Mouse (Mus musculus) midbrain, embryonic 13.5 days (tissue): Measurements from ENCODE around the gene 9330161L09Rik. TPM values are rescaled to one million over a fixed set of nuclear protein-coding genes. Genes with fewer than 3 reads are reported as not detected.

Experiments
- ATAC-seq: fragments of 200-750 bp; cut with Nextera tagmentation; 2 replicates; pipeline ENCODE4 v1.8.0; 2017; ENCODE audit warnings: mild to moderate bottlenecking, moderate TSS enrichment, moderate library complexity
- H3K27ac ChIP-seq: fragments of 300-500 bp; sonication (generic); 2 replicates; pipeline ENCODE4 v1.5.1; 2015; ENCODE audit warnings: inconsistent platforms, mild to moderate bottlenecking, moderate library complexity
- H3K27me3 ChIP-seq: fragments of 300-500 bp; sonication (generic); 2 replicates; pipeline ENCODE4 v1.6.1; 2015; ENCODE audit warnings: mild to moderate bottlenecking, inconsistent platforms
- H3K36me3 ChIP-seq: fragments of 300-500 bp; sonication (generic); 2 replicates; pipeline ENCODE4 v1.6.1; 2015; ENCODE audit warnings: mild to moderate bottlenecking, inconsistent platforms
- H3K4me1 ChIP-seq: fragments of 300-500 bp; sonication (generic); replicated peaks from 2 replicates; pipeline ENCODE4 v1.6.1; 2015; ENCODE audit warnings: inconsistent platforms
- H3K4me2 ChIP-seq: fragments of 300-500 bp; sonication (generic); replicated peaks from 2 replicates; pipeline ENCODE4 v1.6.1; 2015; ENCODE audit warnings: moderate library complexity, mild to moderate bottlenecking, inconsistent platforms
- H3K4me3 ChIP-seq: fragments of 300-500 bp; sonication (generic); replicated peaks from 2 replicates; pipeline ENCODE4 v1.5.1; 2015; ENCODE audit warnings: mild to moderate bottlenecking, inconsistent platforms
- H3K9ac ChIP-seq: fragments of 300-500 bp; sonication (generic); replicated peaks from 2 replicates; pipeline ENCODE4 v1.6.1; 2015; ENCODE audit warnings: mild to moderate bottlenecking, inconsistent platforms
- H3K9me3 ChIP-seq: fragments of 300-500 bp; sonication (generic); 2 replicates; pipeline ENCODE4 v1.6.1; 2016; ENCODE audit warnings: mild to moderate bottlenecking, inconsistent platforms
- WGBS: fragments of 180-500 bp; shearing (Covaris S2); methylation state at CpG from one replicate; pipeline ENCODE4 v1.1.7; 2015; 5-methylcytosine and 5-hydroxymethylcytosine counted together
- polyA plus RNA-seq: library from polyadenylated mRNA; unstranded; fragments of >200 nt; fragmentation: Nextera tagmentation; extraction: Ambion mirVana; gene quantifications from 2 replicates; pipeline ENCODE4 v1.2.1, GENCODE M21; 2015

9330161L09Rik gene
- polyA plus RNA-seq, 1 experiment from 2014 or later, result 1.2 TPM

DNA sequence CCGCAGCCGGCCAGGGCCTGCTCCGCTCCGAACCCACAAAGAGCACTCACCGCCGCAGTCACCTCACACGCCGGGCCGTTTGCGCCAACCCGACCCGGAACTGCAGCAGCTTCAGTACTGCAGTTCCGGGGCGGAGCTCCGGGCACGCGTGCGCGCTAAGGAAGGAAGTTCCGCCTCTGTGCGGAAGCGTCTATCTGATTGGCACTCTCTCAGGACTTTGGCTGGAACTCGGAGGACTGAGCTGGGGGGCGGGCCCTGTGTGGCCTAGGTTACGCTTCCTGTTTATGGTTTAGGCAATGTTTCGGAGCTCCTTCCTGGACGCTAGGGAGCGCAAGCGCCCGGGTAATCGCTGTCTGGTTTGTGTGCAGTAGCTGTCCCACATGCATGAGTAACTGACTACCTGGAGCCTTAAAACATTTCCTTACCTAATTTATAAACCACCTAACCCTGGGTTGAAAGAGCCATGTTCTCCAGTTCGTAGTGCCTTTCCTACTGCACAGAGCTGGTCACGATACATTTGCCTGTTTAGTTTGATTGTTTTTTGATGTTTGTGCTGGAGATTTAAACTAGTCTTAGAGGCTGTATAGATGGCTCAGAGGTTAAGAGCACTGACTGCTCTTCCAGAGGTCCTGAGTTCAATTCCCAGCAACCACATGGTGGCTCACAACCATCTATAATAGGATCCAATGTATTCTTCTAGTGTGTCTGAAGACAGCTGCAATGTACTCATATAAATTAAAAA, 18.3 kb upstream of the 9330161L09Rik start, which contains the start of gene Ddx24:
Gene Ddx24 (minus strand): TSS at position 102 of the 742 bp plus-strand sequence.
- Histone ChIP-seq H3K9ac (peak within 1 kb of the TSS; percentile 90), H3K9me3 (no peaks in the 10 kb centered on the region), H3K4me2 (peak within 1 kb of the TSS; percentile 89), H3K36me3 (peaks cover 16% of the 10 kb centered on the region), H3K4me3 (peak within 1 kb of the TSS; percentile 95), H3K27ac (peak within 1 kb of the TSS; percentile 56), H3K4me1 (peaks cover 39% of the 10 kb centered on the region), H3K27me3 (no peaks in the 10 kb centered on the region)
- ATAC-seq, result peak; percentile 100
- WGBS, result 2% methylated on average over 33 of the region's 33 CpGs

DNA sequence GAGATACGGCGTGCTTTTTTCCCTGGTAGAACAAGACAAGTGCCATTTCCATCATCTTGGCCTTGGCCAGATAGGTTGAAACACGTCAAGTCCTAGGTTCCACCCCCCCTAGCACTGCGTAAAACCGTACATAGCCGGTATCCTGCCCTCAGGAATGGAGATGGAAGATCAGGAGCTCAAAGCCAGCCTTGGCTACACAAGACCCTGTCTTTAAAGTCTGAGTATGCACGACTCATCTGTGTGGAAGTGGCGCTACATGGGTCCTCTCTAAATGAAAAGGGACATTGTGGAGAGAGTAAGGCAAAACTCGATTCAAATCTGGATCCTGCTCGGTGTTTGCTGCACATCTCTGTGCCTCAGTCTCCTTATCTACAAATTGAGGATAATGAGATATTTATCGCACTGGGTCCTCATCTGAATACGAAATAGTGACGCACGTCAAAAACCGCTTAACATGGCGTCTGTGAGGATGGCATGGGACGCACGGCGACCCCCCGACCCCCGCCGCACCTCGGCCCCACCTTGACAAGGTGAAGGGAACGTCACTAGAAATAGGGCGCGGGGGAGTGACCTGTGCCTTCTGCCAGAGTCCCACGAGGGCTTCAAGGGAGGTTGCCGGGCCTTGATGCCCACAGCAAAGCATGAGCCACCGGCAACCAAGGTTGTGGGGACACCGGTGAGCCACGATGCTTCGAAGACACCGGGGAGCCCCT, 17.6 kb upstream of the 9330161L09Rik start:
- Histone ChIP-seq H3K27ac (no peak overlapping the region; the same call in 1 of the 2 replicates), H3K27me3 (no peaks in the 10 kb centered on the region), H3K4me3 (peak overlapping the region; percentile 95), H3K4me1 (peaks cover 42% of the 10 kb centered on the region), H3K9ac (peak overlapping the region; percentile 90), H3K9me3 (no peaks in the 10 kb centered on the region), H3K4me2 (peak overlapping the region; percentile 89), H3K36me3 (peaks cover 16% of the 10 kb centered on the region)
- ATAC-seq, result no peak
- WGBS, result 10% methylated on average over 33 of the region's 33 CpGs

DNA sequence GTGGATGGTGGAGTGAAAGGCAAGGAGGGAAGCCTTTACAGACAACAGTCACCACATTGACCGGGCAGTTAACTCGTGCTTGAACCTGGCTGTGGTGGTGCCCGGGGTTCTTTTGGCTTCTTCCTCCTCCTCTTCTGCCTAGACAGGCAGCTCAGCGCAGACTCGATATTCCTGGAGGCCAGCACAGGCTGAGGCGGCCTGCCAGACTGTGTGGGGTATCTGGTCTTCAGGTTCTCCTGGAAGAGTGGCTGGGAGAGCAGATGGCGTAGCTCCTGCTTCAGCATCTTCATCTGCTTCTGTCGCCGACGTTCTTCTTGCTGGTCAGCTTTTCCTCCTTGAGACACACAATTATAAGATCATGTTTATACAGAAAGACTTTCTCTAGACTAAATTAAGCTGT, 524 bp upstream of the 9330161L09Rik start:
- Histone ChIP-seq H3K4me3 (no peak overlapping the region), H3K4me1 (no peaks in the 10 kb centered on the region), H3K36me3 (peaks cover 87% of the 10 kb centered on the region), H3K9me3 (no peaks in the 10 kb centered on the region), H3K9ac (no peak overlapping the region), H3K27me3 (no peaks in the 10 kb centered on the region), H3K27ac (no peak overlapping the region), H3K4me2 (no peak overlapping the region)
- 96% methylated on average over 10 of the region's 10 CpGs for WGBS
- ATAC-seq, result no peak

DNA sequence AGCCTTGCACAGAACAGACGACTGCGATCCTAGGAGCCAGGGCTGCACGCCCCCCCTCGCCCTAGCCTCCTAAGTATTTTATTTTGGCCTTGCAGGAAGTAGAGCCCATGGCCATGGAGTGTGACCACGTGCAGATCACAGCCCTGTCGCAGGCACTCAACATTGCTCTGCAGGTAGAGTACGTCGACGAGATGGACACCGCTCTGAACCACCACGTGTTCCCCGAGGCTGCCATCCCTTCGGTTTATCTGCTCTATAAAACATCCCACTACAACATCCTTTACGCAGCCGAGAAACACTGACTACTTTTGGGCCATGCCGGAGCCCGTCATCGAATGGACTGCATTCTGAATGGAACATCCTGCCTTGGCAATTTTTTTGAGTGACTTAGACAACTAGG, 3.5 kb downstream of the 9330161L09Rik start:
- H3K9ac ChIP-seq, result no peak overlapping the region
- H3K4me1 ChIP-seq, result no peaks in the 10 kb centered on the region
- no peak overlapping the region for H3K27ac ChIP-seq
- peaks cover 52% of the 10 kb centered on the region for H3K36me3 ChIP-seq
- WGBS, result 90% methylated on average over 18 of the region's 18 CpGs
- H3K9me3 ChIP-seq, result no peaks in the 10 kb centered on the region
- H3K4me3 ChIP-seq, result no peak overlapping the region
- no peaks in the 10 kb centered on the region for H3K27me3 ChIP-seq
- no peak for ATAC-seq
- no peak overlapping the region for H3K4me2 ChIP-seq

DNA sequence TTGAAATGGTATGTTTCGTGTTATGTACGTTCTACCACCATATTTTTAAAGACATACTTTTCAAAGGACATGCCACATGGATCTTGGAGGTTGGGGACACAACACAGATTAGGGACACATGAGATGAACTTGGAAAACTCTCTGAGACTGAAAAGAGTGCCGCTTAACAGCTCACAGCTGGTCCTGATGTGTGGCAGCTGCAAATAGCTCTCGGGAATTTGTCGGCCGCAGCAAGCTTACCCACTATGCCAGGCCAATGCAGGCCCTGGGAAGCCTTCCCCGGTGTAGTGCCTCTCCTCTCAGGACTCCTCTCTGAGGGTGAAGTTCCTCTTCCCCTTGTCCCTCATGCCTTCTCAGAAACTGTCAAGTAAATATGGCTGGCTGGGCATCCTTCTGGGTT, 10.9 kb downstream of the 9330161L09Rik start:
- Histone ChIP-seq H3K9ac (no peak overlapping the region), H3K4me3 (no peak overlapping the region), H3K27me3 (no peaks in the 10 kb centered on the region), H3K36me3 (peaks cover 5% of the 10 kb centered on the region; the same call in 1 of the 2 replicates), H3K4me2 (no peak overlapping the region), H3K27ac (no peak overlapping the region), H3K4me1 (no peaks in the 10 kb centered on the region), H3K9me3 (no peaks in the 10 kb centered on the region)
- 88% methylated on average over 7 of the region's 7 CpGs for WGBS
- ATAC-seq, result no peak

DNA sequence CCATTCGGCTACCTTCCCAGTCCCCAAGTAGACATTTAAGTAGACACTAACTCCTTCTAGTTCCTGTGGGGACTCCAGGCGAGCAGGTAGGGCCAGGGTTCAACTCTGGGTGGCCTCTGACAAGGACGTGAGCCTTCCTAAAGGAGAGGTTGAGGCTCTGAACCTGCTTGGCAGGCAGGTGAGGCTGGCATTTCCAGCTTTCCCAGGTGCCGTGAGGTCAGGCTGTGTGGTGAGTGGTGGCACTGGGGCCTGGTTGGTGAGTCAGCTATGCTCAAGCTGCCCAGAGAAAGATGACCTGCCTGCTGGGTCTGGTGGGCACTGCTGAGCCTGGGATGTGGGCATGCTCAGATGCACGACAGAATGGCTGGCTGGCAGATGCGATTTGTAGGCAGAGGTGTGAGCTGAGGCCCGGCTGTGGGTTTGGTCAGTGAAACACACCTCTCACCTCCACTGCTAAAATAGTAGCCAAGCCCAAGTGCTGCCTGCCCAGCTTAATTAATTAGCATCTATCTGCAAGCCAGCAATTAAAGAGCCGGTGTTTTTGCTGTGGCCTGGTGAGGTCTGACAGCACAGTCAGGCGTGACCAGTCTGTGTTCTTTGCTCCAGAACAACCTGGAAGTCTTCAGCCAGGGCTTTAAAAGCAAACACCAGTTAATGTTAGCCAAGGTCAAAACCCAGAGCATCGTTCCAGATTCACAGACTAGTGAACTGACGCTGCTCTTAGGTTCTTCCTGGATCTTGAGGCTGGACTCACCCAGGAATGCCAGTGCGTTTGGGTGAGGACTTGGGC, 11.9 kb downstream of the 9330161L09Rik start:
- H3K4me2 ChIP-seq, result no peak overlapping the region
- H3K27me3 ChIP-seq, result no peaks in the 10 kb centered on the region
- no peak overlapping the region for H3K4me3 ChIP-seq
- no peak overlapping the region for H3K27ac ChIP-seq
- H3K4me1 ChIP-seq, result no peaks in the 10 kb centered on the region
- ATAC-seq, result no peak
- no peak overlapping the region for H3K9ac ChIP-seq
- 81% methylated on average over 12 of the region's 12 CpGs for WGBS
- H3K36me3 ChIP-seq, result peaks cover 2% of the 10 kb centered on the region; the same call in 1 of the 2 replicates
- H3K9me3 ChIP-seq, result no peaks in the 10 kb centered on the region

DNA sequence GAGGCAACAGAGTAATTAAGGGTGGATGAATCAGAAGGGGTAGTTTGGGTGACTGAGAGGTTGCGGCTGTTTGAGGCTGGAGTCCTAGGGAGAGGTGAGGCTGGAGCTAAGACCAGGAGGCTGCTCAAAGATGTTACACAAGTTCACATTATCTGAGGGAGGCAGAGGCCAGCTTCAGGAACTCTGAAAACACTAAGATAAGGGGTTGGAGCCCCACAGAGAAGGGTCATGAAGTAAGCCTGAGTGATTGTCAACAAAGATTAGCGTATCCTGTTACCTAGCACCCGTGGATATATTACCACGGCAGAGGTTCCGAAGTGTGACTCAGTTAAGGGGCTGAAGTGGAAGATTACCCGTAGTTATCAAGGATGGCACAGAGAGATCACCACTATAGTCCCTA, 14.1 kb downstream of the 9330161L09Rik start:
- H3K27me3 ChIP-seq, result no peaks in the 10 kb centered on the region
- no peak overlapping the region for H3K9ac ChIP-seq
- H3K4me3 ChIP-seq, result no peak overlapping the region
- no peak for ATAC-seq
- H3K36me3 ChIP-seq, result no peaks in the 10 kb centered on the region
- H3K4me1 ChIP-seq, result peaks cover 13% of the 10 kb centered on the region
- H3K27ac ChIP-seq, result no peak overlapping the region
- 51% methylated on average over 6 of the region's 6 CpGs for WGBS
- no peak overlapping the region for H3K4me2 ChIP-seq
- no peaks in the 10 kb centered on the region for H3K9me3 ChIP-seq

DNA sequence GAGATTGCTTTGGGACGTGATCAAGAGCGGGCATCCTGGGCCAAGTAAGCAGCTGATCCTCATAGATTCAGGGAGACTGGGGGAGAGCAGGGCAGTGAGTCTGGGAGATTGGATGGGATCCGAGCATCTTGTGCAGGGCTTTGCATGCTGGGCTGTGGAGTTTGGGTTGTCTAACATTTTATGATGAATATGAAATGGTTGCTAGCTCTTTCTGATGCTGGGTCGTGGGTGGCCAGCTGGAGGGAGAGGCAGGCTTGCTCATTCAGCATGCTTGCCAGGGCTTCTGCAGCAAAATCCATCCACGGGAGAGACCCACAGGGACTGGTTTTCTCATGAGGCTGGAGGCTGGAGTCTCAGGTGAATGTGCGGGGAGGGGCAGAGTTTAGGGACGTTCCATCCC, 16.5 kb downstream of the 9330161L09Rik start:
- no peaks in the 10 kb centered on the region for H3K9me3 ChIP-seq
- no peak for ATAC-seq
- no peak overlapping the region for H3K4me2 ChIP-seq
- no peaks in the 10 kb centered on the region for H3K36me3 ChIP-seq
- WGBS, result 93% methylated on average over 7 of the region's 7 CpGs
- no peak overlapping the region for H3K27ac ChIP-seq
- peaks cover 13% of the 10 kb centered on the region for H3K4me1 ChIP-seq
- no peak overlapping the region for H3K4me3 ChIP-seq
- no peak overlapping the region for H3K9ac ChIP-seq
- no peaks in the 10 kb centered on the region for H3K27me3 ChIP-seq

DNA sequence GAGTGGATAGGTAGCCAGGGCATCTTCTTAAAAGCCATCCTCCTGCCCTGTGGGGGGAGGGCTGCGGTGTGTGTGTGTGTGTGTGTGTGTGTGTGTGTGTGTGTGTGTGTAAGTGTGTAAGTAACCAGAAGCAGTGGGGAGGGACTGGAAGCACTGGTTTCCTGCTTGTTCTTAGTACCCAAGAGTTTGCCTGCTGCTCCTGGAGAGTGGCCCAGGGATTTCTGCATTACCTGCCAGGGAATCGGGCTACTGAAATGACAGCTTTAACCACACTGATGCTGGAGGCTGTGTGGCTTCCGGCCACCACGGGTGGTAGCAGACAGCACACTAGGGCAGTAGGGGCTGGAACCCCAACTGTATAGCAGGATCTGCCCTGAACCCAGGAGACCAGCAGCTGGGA, 17.6 kb downstream of the 9330161L09Rik start:
- H3K4me1 ChIP-seq, result peaks cover 13% of the 10 kb centered on the region
- no peaks in the 10 kb centered on the region for H3K27me3 ChIP-seq
- H3K4me3 ChIP-seq, result 0 out of 2 replicates have a peak overlapping the region, but pooled peaks have one; percentile 82
- H3K9me3 ChIP-seq, result no peaks in the 10 kb centered on the region
- H3K36me3 ChIP-seq, result no peaks in the 10 kb centered on the region
- H3K9ac ChIP-seq, result no peak overlapping the region
- H3K27ac ChIP-seq, result no peak overlapping the region
- WGBS, result 85% methylated on average over 4 of the region's 4 CpGs
- H3K4me2 ChIP-seq, result no peak overlapping the region
- ATAC-seq, result no peak

DNA sequence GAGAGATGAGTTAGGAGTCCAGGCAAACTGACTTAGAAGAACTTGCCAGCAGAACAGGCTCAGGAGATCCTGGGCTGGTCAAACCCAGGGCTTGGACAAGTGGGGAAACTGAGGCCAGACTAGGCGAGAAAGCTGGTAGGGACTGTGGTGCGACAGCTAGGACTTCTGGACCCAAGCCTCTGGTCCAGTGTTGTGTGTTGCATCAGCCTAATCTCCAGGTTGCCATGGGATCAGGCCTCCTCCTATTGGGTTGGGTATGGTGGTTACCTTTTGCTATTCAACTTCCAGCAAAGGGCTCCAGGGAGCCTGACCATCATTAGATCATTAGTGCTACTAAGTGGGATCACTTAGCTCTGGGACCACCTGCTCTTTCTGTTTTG, 18.3 kb downstream of the 9330161L09Rik start:
- 66% methylated on average over 2 of the region's 2 CpGs for WGBS
- no peak for ATAC-seq
- H3K4me1 ChIP-seq, result peaks cover 13% of the 10 kb centered on the region

DNA sequence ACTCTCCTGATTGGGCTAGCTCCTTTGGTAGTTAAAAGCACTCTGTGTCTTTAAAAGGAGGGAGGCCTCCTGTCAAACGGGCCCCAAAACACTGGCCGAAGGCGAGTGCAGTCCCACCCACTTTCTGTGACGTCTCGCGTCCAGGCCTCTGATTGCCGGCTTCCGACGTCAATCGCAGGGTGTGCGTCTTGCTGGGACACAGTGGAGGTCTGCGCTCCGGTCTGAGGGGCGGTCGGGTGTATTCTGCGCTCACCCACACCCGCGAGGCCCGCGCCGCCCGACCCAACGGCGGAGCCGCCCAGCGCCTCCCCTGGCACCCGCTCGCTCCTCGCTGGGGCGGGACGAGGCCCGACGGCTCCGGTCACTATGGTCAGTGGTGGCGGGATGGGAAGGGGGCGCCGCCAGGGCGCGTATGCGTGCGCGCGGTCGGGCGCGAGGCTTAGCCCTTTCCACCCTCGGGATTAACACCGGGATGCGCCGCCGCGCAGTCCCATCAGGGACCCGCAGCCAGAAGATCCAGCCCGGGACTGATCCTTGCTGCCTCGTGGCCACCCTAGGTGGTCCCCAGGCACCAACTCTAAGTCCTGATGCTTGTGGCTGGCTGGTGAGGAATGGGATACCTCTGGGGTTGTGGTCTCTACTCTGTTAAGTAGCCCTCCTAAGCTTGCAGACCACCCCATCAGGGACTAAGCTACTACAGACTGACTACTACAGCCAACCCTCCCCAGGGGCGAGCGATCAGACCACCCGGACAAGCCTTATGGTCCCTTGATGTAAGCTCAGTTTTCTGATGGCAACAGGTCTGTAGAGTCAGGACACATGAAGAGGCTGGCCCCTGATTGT, 18.9 kb downstream of the 9330161L09Rik start, which contains the start of gene Otub2:
Gene Otub2 (plus strand): TSS at position 178 of the 843 bp plus-strand sequence.
- Histone ChIP-seq H3K9me3 (no peaks in the 10 kb centered on the region), H3K4me1 (peaks cover 13% of the 10 kb centered on the region), H3K4me2 (peak within 1 kb of the TSS; percentile 86), H3K27me3 (no peaks in the 10 kb centered on the region), H3K36me3 (no peaks in the 10 kb centered on the region), H3K9ac (peak within 1 kb of the TSS; percentile 93), H3K27ac (peak within 1 kb of the TSS; percentile 67), H3K4me3 (peak within 1 kb of the TSS; percentile 82)
- WGBS, result under 1% methylated on average over 58 of the region's 58 CpGs
- peak; percentile 100 for ATAC-seq

More for the DNA sequence above, 18.3 kb downstream of the 9330161L09Rik start:
- Histone ChIP-seq H3K4me3 (peak overlapping the region; percentile 82), H3K4me2 (peak overlapping the region; percentile 86), H3K27ac (no peak overlapping the region), H3K9me3 (no peaks in the 10 kb centered on the region), H3K36me3 (no peaks in the 10 kb centered on the region), H3K9ac (peak overlapping the region; percentile 93), H3K27me3 (no peaks in the 10 kb centered on the region)
